Mouse (Mus musculus) layer of hippocampus, postnatal 14 days (tissue): ENCODE measurements around the gene Adamts17. TPM values are rescaled to one million over a fixed set of nuclear protein-coding genes. Genes with fewer than 3 reads are reported as not detected.

Experiments
- DNase-seq, 2 experiments: peaks; one replicate each; pipeline ENCODE4 v3.0.0; 2021 to 2022; ENCODE audit warnings: low spot score in 2 of 2, mixed read lengths in 1 of 2
- total RNA-seq, 2 experiments: library from RNA; stranded (reverse); gene quantifications; 2 replicates each; pipeline ENCODE4 v1.2.3; 2021

Adamts17 gene
- total RNA-seq, 2 experiments from 2014 or later, result 29.6 to 31.8 TPM

DNA sequence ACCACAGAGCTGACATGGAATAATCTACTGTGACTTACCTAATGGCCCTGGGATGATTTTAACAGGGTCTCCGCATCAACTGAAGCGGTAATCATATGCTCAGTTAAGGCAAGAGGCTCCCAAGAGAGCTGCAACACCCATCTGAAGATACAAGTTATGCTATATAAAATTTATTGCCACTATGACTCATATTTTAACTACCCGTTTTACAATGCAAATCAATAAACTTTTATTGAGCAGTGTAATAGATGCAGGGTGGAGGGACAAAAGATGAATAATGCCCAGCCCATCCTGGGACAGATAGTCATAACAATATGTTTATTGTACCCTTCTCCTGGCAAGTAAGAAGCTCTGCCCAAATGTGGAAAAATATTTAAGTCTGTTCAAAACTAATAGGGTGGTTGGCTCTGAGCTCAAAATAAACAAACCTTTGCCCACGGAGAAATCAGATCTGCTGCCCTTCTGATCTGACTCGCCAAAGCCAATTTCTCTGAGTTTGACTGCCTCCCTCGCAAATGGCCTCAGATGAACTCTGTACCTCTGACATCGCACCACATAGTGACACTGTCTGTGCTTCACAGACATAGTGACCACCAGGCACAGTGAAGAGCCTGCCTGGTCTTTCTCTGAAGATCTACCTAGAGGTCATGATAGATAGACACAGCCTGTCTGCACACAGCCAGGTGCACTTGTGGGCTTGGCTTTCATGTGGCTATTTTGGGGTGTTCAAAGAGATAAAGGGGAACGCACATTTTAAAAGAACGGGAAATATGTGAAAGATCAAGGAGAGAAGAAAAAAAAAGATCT is 329.4 kb downstream of the Adamts17 start:
- no peak for DNase-seq

GRCm38 (mm10) chr7:67173522-67174195 is 334.1 kb downstream of the Adamts17 start:
- peak in 1 of 2 experiments; percentile 4 for DNase-seq

DNA sequence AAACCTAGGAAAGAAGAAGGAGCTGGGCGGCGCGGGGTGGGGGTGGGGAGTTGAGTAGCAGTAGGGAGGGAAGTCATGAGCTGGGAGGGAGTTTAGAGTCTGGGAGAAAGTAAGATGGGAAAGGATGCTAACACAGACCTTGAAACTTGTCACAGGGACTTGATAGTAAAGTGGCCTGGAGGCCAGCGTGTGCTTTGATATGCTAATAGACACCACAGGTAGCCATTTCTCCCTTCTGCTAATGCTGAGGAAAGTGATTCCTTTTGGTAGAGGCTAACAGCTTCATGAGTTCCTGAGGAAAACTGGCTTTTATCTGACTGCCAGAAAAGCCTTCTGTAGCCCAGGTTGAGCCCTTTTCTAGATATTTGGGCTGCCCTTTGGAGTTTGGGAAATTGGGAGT is 344.3 kb downstream of the Adamts17 start:
- DNase-seq, result no peak

DNA sequence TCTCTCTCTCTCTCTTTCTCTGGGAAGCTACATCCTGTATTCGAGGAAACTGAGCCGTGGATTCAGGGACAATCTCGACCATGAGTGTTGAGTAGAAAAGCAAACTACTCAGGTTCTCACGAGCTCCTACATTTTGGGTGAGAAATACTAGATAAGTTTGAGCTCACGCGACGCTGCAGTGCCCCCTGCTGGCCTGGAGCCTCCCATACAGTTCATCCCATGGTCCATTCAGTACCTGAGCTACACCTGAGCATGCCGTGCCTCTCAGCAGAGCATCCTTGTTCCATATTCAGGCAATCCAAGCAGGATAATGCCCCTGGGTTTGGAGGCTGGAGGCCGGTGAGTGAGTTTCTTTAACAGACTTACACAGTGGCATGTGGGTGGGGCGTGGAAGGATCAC is 359.9 kb downstream of the Adamts17 start:
- DNase-seq, result peak; percentile 41 to 53

Other genes starting within 250 kb of the Adamts17 start
- 10 to 100 TPM; 16.2 to 17.8 TPM for gene Asb7, start 150.1 kb upstream of the Adamts17 start, total RNA-seq
- gene Lins1, start 149.8 kb upstream of the Adamts17 start, total RNA-seq, result 1 to 10 TPM; 9.4 to 9.9 TPM
- gene Cers3, start 96.2 kb upstream of the Adamts17 start, total RNA-seq, result under 1 TPM; 0.62 to 0.83 TPM